Mouse (Mus musculus): Measurements from ENCODE around the gene Amh.

Amh gene

GRCm38 (mm10) chr10:80829359-80830278 lies 24.6 kb downstream of the Amh start:
- no peak for DNase-seq

- DNase-seq = no peak
Measured at GRCm38 (mm10) chr10:80831136-80831535, 26.1 kb downstream of the Amh start.

GRCm38 (mm10) chr10:80832818-80833217 lies 27.8 kb downstream of the Amh start:
- DNase-seq = no peak

- no peak for DNase-seq
Measured at GRCm38 (mm10) chr10:80835617-80836016, 30.6 kb downstream of the Amh start.

- DNase-seq = peak in 1 of 2 experiments; percentile 51
Measured at GRCm38 (mm10) chr10:80836949-80837379, 31.9 kb downstream of the Amh start.

- DNase-seq = peak; percentile 68 to 73
Measured at GRCm38 (mm10) chr10:80837827-80838226, 32.8 kb downstream of the Amh start.

- no peak for DNase-seq
Measured at GRCm38 (mm10) chr10:80838346-80838912, 33.4 kb downstream of the Amh start.

- no peak for DNase-seq
Measured at GRCm38 (mm10) chr10:80839848-80840247, 34.8 kb downstream of the Amh start.

GRCm38 (mm10) chr10:80841685-80842084 lies 36.6 kb downstream of the Amh start:
- no peak for DNase-seq

GRCm38 (mm10) chr10:80842334-80842733 lies 37.3 kb downstream of the Amh start:
- no peak for DNase-seq

- no peak for DNase-seq
Measured at GRCm38 (mm10) chr10:80843087-80843930, 38.3 kb downstream of the Amh start.

GRCm38 (mm10) chr10:80843931-80844547 lies 39.0 kb downstream of the Amh start, which contains the start of gene Lingo3:
Lingo3 (minus strand) TSS chr10:80844039.
- peak; percentile 78 to 82 for DNase-seq

- DNase-seq = peak in 1 of 2 experiments; percentile 44
Measured at GRCm38 (mm10) chr10:80845055-80845693, 40.1 kb downstream of the Amh start.

- DNase-seq = no peak
Measured at GRCm38 (mm10) chr10:80845732-80846131, 40.7 kb downstream of the Amh start.

- no peak for DNase-seq
Measured at GRCm38 (mm10) chr10:80848571-80848970, 43.5 kb downstream of the Amh start.

- peak; percentile 98 for DNase-seq
Measured at GRCm38 (mm10) chr10:80854913-80855748, 50.1 kb downstream of the Amh start, which contains the start of the genes Lsm7 and Sppl2b. Lsm7 (minus strand) TSS chr10:80855209. Sppl2b (plus strand) TSS chr10:80855275.

GRCm38 (mm10) chr10:80855749-80856073 lies 50.7 kb downstream of the Amh start:
- DNase-seq = peak; percentile 62 to 69

GRCm38 (mm10) chr10:80856267-80856666 lies 51.2 kb downstream of the Amh start:
- no peak for DNase-seq

GRCm38 (mm10) chr10:80856908-80857307 lies 51.9 kb downstream of the Amh start:
- DNase-seq = no peak
